Mouse (Mus musculus): ENCODE measurements around the gene Adamtsl1. TPM values are rescaled to one million over a fixed set of nuclear protein-coding genes. Genes with fewer than 3 reads are reported as not detected.

Gene Adamtsl1
- polyA plus RNA-seq, 1 experiment from 2014 or later, result 5.2 TPM

DNA sequence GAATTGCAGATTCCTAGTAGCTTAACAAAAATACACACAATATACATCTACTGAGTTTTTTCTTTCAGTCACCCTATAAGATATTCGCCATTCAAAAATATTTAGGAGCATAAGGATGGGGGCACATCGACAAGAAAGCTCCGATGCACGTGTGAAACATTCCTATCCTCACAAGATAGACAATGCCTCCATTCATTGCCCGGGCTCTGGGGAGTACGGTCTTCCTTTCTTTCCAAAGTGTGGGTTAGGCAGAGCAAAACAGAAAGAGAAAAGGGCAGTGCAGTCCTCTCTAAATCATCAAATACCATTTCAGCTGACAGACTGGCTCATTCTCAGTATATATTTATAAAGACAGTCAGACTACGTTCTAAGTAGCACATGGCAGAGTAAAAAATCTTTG lies 332.0 kb downstream of the Adamtsl1 start:
- Histone ChIP-seq H3K27me3 (replicated peaks; ENCODE audit: insufficient read depth, low read length) (no peaks in the 10 kb centered on the region), H3K9ac (replicated peaks; ENCODE audit: low read depth) (no peak overlapping the region), H3K36me3 (ENCODE audit: insufficient read depth, low read length) (no peaks in the 10 kb centered on the region), H3K4me1 (ENCODE audit: insufficient read depth, low read depth, low read length) (no peaks in the 10 kb centered on the region), H3K9me3 (ENCODE audit: low read length) (no peaks in the 10 kb centered on the region), H3K27ac (ENCODE audit: low read length) (no peak overlapping the region), H3K4me2 (replicated peaks; ENCODE audit: low read depth, low read length) (no peak overlapping the region), H3K4me3 (ENCODE audit: low read depth, low read length) (no peak overlapping the region)
- no peak for TF ChIP-seq CTCF (IDR thresholded peaks at IDR 0.05)
- TF ChIP-seq EP300 (IDR thresholded peaks at IDR 0.05), result no peak
- ATAC-seq, result no peak
- 50% methylated on average over 7 of the region's 7 CpGs for WGBS
- DNase-seq (ENCODE audit: low spot score), result no peak

DNA sequence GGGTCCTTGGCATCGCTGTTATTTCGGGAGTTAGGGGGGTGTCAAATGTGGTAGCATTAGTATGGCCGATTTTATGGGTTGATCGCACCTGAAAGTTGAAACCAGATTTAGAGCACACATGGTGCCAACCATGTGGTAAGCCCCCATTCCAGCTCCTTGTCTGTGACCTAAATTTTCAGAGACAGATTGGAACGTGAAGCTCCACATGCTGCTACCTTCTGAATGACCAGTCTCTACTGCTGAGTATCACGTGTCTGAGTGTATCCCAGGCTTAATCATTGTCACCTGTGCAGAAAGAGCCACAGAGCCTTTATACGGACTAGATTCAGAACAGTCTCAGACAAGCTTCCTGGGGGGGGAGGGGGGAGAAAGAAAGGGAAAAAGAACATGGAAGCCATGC lies 339.4 kb downstream of the Adamtsl1 start:
- H3K9ac ChIP-seq (replicated peaks; ENCODE audit: low read depth), result no peak overlapping the region
- DNase-seq (ENCODE audit: low spot score), result no peak
- 85% methylated on average over 7 of the region's 7 CpGs for WGBS

DNA sequence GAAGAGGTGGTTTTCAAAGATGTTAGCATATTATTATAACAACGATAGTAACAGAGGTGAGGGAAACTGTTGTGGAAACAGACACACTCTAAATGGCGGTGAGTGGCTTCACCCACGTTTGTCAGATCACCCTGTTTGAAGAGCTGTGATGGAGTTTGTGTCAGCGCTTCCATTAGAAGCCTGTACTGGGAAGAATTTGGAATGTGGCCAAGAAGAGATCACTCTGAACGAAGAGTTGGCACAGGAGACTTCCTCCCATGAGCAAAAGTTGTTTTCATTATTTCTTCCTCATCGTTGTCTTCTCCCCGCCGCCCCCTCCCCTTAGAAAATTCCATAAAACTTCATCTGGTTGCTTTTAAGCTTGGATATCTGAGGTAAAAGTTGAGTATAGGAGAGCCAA lies 340.5 kb downstream of the Adamtsl1 start:
- H3K4me1 ChIP-seq (ENCODE audit: insufficient read depth, low read depth, low read length), result no peaks in the 10 kb centered on the region
- 38% methylated on average over 8 of the region's 8 CpGs for WGBS
- H3K9me3 ChIP-seq (ENCODE audit: low read length), result no peaks in the 10 kb centered on the region
- peak; percentile 48 for DNase-seq (ENCODE audit: low spot score)
- H3K27ac ChIP-seq (ENCODE audit: low read length), result no peak overlapping the region
- TF ChIP-seq EP300 (IDR thresholded peaks at IDR 0.05) (no peak), CTCF (IDR thresholded peaks at IDR 0.05) (no peak)
- 0 out of 2 replicates have a peak overlapping the region, but pooled peaks have one; percentile 1 for H3K4me2 ChIP-seq (replicated peaks; ENCODE audit: low read depth, low read length)
- no peaks in the 10 kb centered on the region for H3K36me3 ChIP-seq (ENCODE audit: insufficient read depth, low read length)
- no peak overlapping the region for H3K4me3 ChIP-seq (ENCODE audit: low read depth, low read length)
- ATAC-seq, result no peak; the same call in 1 of the 2 replicates
- H3K27me3 ChIP-seq (replicated peaks; ENCODE audit: insufficient read depth, low read length), result no peaks in the 10 kb centered on the region
- no peak overlapping the region for H3K9ac ChIP-seq (replicated peaks; ENCODE audit: low read depth)

More for the DNA sequence above, 339.4 kb downstream of the Adamtsl1 start:
- no peaks in the 10 kb centered on the region for H3K4me1 ChIP-seq (ENCODE audit: insufficient read depth, low read depth, low read length)
- H3K4me3 ChIP-seq (ENCODE audit: low read depth, low read length), result no peak overlapping the region
- no peaks in the 10 kb centered on the region for H3K9me3 ChIP-seq (ENCODE audit: low read length)
- H3K27me3 ChIP-seq (replicated peaks; ENCODE audit: insufficient read depth, low read length), result no peaks in the 10 kb centered on the region
- ATAC-seq, result no peak
- H3K27ac ChIP-seq (ENCODE audit: low read length), result no peak overlapping the region
- H3K36me3 ChIP-seq (ENCODE audit: insufficient read depth, low read length), result no peaks in the 10 kb centered on the region
- H3K4me2 ChIP-seq (replicated peaks; ENCODE audit: low read depth, low read length), result no peak overlapping the region
- TF ChIP-seq CTCF (IDR thresholded peaks at IDR 0.05) (no peak), EP300 (IDR thresholded peaks at IDR 0.05) (no peak)

DNA sequence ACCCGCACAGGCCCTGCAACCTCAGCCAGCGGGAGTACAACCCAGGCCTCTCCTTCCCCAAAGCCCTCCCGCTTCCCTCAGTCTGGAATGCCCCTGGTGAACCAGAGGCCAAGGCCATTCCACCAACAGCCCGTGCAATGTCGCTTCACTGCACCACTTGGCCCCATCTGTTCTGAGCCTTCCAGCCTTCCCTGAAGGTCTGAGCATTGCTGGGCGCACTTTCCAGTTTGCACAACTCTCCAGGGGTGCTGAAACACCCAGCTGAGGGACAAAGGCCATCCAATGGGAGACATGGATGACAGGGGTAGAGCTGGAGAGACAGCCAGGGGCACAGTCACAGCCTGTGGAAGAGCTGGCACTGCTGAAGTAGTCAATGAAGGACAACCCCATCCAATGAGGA lies 365.4 kb downstream of the Adamtsl1 start:
- ATAC-seq (no peak), DNase-seq (ENCODE audit: low spot score) (no peak)
- Histone ChIP-seq H3K36me3 (ENCODE audit: insufficient read depth, low read length) (no peaks in the 10 kb centered on the region), H3K4me3 (ENCODE audit: low read depth, low read length) (no peak overlapping the region), H3K27me3 (replicated peaks; ENCODE audit: insufficient read depth, low read length) (no peaks in the 10 kb centered on the region), H3K9me3 (ENCODE audit: low read length) (no peaks in the 10 kb centered on the region), H3K4me1 (ENCODE audit: insufficient read depth, low read depth, low read length) (no peaks in the 10 kb centered on the region; the same call in 1 of the 2 replicates), H3K4me2 (replicated peaks; ENCODE audit: low read depth, low read length) (no peak overlapping the region), H3K9ac (replicated peaks; ENCODE audit: low read depth) (no peak overlapping the region), H3K27ac (ENCODE audit: low read length) (no peak overlapping the region)
- WGBS, result 64% methylated on average over 6 of the region's 6 CpGs
- TF ChIP-seq EP300 (IDR thresholded peaks at IDR 0.05) (no peak), CTCF (IDR thresholded peaks at IDR 0.05) (no peak)

DNA sequence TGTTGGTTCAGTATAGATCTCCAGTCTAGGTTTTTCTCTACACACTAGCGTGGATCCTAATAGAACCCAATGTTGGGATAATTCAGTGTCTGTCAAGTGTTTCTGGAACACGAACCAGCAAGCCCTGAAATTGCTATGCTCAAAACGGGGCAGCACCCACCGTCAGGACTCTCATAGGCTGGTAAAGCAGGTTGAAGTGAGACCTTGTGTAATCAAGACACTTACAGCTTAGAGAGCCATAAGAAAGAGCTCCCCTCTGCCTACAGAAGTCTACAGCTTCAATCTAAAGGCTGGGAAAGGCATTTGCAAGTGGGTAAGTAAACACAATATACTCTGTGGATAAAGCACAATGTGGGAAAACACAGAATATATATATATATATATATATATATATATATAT lies 367.3 kb downstream of the Adamtsl1 start:
- peak; percentile 62 for DNase-seq (ENCODE audit: low spot score)
- 57% methylated on average over 4 of the region's 4 CpGs for WGBS
- Histone ChIP-seq H3K4me2 (replicated peaks; ENCODE audit: low read depth, low read length) (no peak overlapping the region), H3K9me3 (ENCODE audit: low read length) (no peaks in the 10 kb centered on the region), H3K27ac (ENCODE audit: low read length) (no peak overlapping the region), H3K36me3 (ENCODE audit: insufficient read depth, low read length) (no peaks in the 10 kb centered on the region), H3K9ac (replicated peaks; ENCODE audit: low read depth) (no peak overlapping the region), H3K4me3 (ENCODE audit: low read depth, low read length) (no peak overlapping the region), H3K4me1 (ENCODE audit: insufficient read depth, low read depth, low read length) (no peaks in the 10 kb centered on the region; the same call in 1 of the 2 replicates), H3K27me3 (replicated peaks; ENCODE audit: insufficient read depth, low read length) (no peaks in the 10 kb centered on the region)
- TF ChIP-seq CTCF (IDR thresholded peaks at IDR 0.05) (no peak), EP300 (IDR thresholded peaks at IDR 0.05) (no peak)
- peak; percentile 86 for ATAC-seq

DNA sequence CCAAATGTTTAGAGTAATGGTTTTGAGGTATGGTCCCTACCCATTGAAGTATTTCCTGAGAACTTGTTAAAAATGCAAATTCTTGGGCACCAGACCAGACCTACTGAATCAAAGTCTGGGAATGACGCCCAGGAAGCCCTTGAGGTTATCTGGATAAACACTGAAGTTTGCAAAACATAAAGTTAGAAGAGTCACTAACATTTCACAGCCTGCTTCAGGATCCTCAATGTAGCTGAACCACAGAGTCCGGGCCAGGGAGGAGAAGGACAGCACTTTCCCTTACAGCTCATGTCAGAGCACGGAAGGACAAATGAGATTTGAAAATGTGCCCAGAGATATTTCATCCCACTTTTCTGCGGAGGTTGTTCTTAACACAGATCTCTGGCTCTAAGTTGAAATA lies 370.1 kb downstream of the Adamtsl1 start:
- H3K36me3 ChIP-seq (ENCODE audit: insufficient read depth, low read length), result no peaks in the 10 kb centered on the region
- H3K4me3 ChIP-seq (ENCODE audit: low read depth, low read length), result no peak overlapping the region
- no peaks in the 10 kb centered on the region for H3K9me3 ChIP-seq (ENCODE audit: low read length)
- H3K27me3 ChIP-seq (replicated peaks; ENCODE audit: insufficient read depth, low read length), result no peaks in the 10 kb centered on the region
- peak; percentile 75 for ATAC-seq
- WGBS, result 26% methylated on average over 4 of the region's 4 CpGs
- H3K4me1 ChIP-seq (ENCODE audit: insufficient read depth, low read depth, low read length), result no peaks in the 10 kb centered on the region; the same call in 1 of the 2 replicates
- TF ChIP-seq EP300 (IDR thresholded peaks at IDR 0.05), result peak; percentile 85
- no peak for TF ChIP-seq CTCF (IDR thresholded peaks at IDR 0.05)
- no peak overlapping the region for H3K9ac ChIP-seq (replicated peaks; ENCODE audit: low read depth)
- peak overlapping the region; percentile 9; the same call in 1 of the 2 replicates for H3K4me2 ChIP-seq (replicated peaks; ENCODE audit: low read depth, low read length)
- DNase-seq (ENCODE audit: low spot score), result peak; percentile 77
- no peak overlapping the region for H3K27ac ChIP-seq (ENCODE audit: low read length)
